Mouse (Mus musculus): Measurements from ENCODE around the gene Ctdnep1. TPM values are rescaled to one million over a fixed set of nuclear protein-coding genes. Genes with fewer than 3 reads are reported as not detected.
A peak's percentile ranks its signal among the peaks of the same experiment; 100 is the strongest.

The Ctdnep1 gene
- polyA plus RNA-seq, 1 experiment from 2014 or later: 20.3 TPM

- Histone ChIP-seq H3K27me3 (ENCODE audit: control insufficient read depth, insufficient read depth, low read length) (no peaks in the 10 kb centered on the region), H3K4me2 (peak overlapping the region; percentile 97), H3K27ac (ENCODE audit: low read depth, low read length) (peak overlapping the region; percentile 52; the same call in 1 of the 2 replicates), H3K36me3 (ENCODE audit: control insufficient read depth, insufficient read depth, low read length) (peaks cover 19% of the 10 kb centered on the region), H3K9ac (ENCODE audit: low read depth, low read length) (peak overlapping the region; percentile 4), H3K9me3 (replicated peaks; ENCODE audit: control insufficient read depth, low read length) (no peaks in the 10 kb centered on the region), H3K4me3 (ENCODE audit: low read depth, low read length) (peak overlapping the region; percentile 100), H3K4me1 (ENCODE audit: control insufficient read depth, insufficient read depth, low read length) (peaks cover 20% of the 10 kb centered on the region)
- ATAC-seq (replicated peaks; ENCODE audit: insufficient number of reproducible peaks, low FRiP score, low TSS enrichment): no peak
- WGBS (ENCODE audit: insufficient replicate concordance): 27% methylated on average over 5 of the region's 5 CpGs
These were observed 1.9 kb downstream of the Ctdnep1 start for GRCm38 (mm10) chr11:69982877-69983276.

GRCm38 (mm10) chr11:69983377-69983776 lies 2.4 kb downstream of the Ctdnep1 start:
- H3K27ac ChIP-seq (ENCODE audit: low read depth, low read length): peak overlapping the region; percentile 52; the same call in 1 of the 2 replicates
- H3K4me2 ChIP-seq: peak overlapping the region; percentile 97
- no peaks in the 10 kb centered on the region for H3K9me3 ChIP-seq (replicated peaks; ENCODE audit: control insufficient read depth, low read length)
- H3K9ac ChIP-seq (ENCODE audit: low read depth, low read length): peak overlapping the region; percentile 4
- no peak for ATAC-seq (replicated peaks; ENCODE audit: insufficient number of reproducible peaks, low FRiP score, low TSS enrichment)
- peaks cover 24% of the 10 kb centered on the region for H3K36me3 ChIP-seq (ENCODE audit: control insufficient read depth, insufficient read depth, low read length)
- peak overlapping the region; percentile 100; the same call in 1 of the 2 replicates for H3K4me3 ChIP-seq (ENCODE audit: low read depth, low read length)
- WGBS (ENCODE audit: insufficient replicate concordance): 78% methylated on average over 4 of the region's 4 CpGs
- peaks cover 20% of the 10 kb centered on the region for H3K4me1 ChIP-seq (ENCODE audit: control insufficient read depth, insufficient read depth, low read length)
- H3K27me3 ChIP-seq (ENCODE audit: control insufficient read depth, insufficient read depth, low read length): no peaks in the 10 kb centered on the region

GRCm38 (mm10) chr11:69984431-69984830 lies 3.5 kb downstream of the Ctdnep1 start:
- H3K36me3 ChIP-seq (ENCODE audit: control insufficient read depth, insufficient read depth, low read length): peaks cover 24% of the 10 kb centered on the region

GRCm38 (mm10) chr11:69989949-69990348 lies 9.0 kb downstream of the Ctdnep1 start:
- Histone ChIP-seq H3K27ac (ENCODE audit: low read depth, low read length) (peak overlapping the region; percentile 94), H3K36me3 (ENCODE audit: control insufficient read depth, insufficient read depth, low read length) (peaks cover 26% of the 10 kb centered on the region), H3K4me1 (ENCODE audit: control insufficient read depth, insufficient read depth, low read length) (peaks cover 8% of the 10 kb centered on the region; the same call in 1 of the 2 replicates), H3K9me3 (replicated peaks; ENCODE audit: control insufficient read depth, low read length) (no peaks in the 10 kb centered on the region), H3K9ac (ENCODE audit: low read depth, low read length) (no peak overlapping the region; the same call in 1 of the 2 replicates), H3K27me3 (ENCODE audit: control insufficient read depth, insufficient read depth, low read length) (no peaks in the 10 kb centered on the region), H3K4me3 (ENCODE audit: low read depth, low read length) (no peak overlapping the region), H3K4me2 (no peak overlapping the region)
- 83% methylated on average over 8 of the region's 8 CpGs for WGBS (ENCODE audit: insufficient replicate concordance)
- no peak for ATAC-seq (replicated peaks; ENCODE audit: insufficient number of reproducible peaks, low FRiP score, low TSS enrichment)

More at GRCm38 (mm10) chr11:69984431-69984830, 3.5 kb downstream of the Ctdnep1 start:
- H3K4me3 ChIP-seq (ENCODE audit: low read depth, low read length): no peak overlapping the region
- no peaks in the 10 kb centered on the region for H3K9me3 ChIP-seq (replicated peaks; ENCODE audit: control insufficient read depth, low read length)
- no peak for ATAC-seq (replicated peaks; ENCODE audit: insufficient number of reproducible peaks, low FRiP score, low TSS enrichment)
- H3K9ac ChIP-seq (ENCODE audit: low read depth, low read length): no peak overlapping the region
- no peak overlapping the region for H3K4me2 ChIP-seq
- H3K27ac ChIP-seq (ENCODE audit: low read depth, low read length): no peak overlapping the region
- H3K27me3 ChIP-seq (ENCODE audit: control insufficient read depth, insufficient read depth, low read length): no peaks in the 10 kb centered on the region
- H3K4me1 ChIP-seq (ENCODE audit: control insufficient read depth, insufficient read depth, low read length): peaks cover 18% of the 10 kb centered on the region
- 93% methylated on average over 8 of the region's 8 CpGs for WGBS (ENCODE audit: insufficient replicate concordance)

- ATAC-seq (replicated peaks; ENCODE audit: insufficient number of reproducible peaks, low FRiP score, low TSS enrichment): peak; percentile 71
- H3K4me2 ChIP-seq: peak within 1 kb of the TSS; percentile 84
- peak within 1 kb of the TSS; percentile 92 for H3K9ac ChIP-seq (ENCODE audit: low read depth, low read length)
- H3K27ac ChIP-seq (ENCODE audit: low read depth, low read length): peak within 1 kb of the TSS; percentile 94
- H3K36me3 ChIP-seq (ENCODE audit: control insufficient read depth, insufficient read depth, low read length): peaks cover 20% of the 10 kb centered on the region
- H3K9me3 ChIP-seq (replicated peaks; ENCODE audit: control insufficient read depth, low read length): no peaks in the 10 kb centered on the region
- peak within 1 kb of the TSS; percentile 87 for H3K4me3 ChIP-seq (ENCODE audit: low read depth, low read length)
- peaks cover 8% of the 10 kb centered on the region; the same call in 1 of the 2 replicates for H3K4me1 ChIP-seq (ENCODE audit: control insufficient read depth, insufficient read depth, low read length)
- under 1% methylated on average over 40 of the region's 40 CpGs for WGBS (ENCODE audit: insufficient replicate concordance)
- H3K27me3 ChIP-seq (ENCODE audit: control insufficient read depth, insufficient read depth, low read length): no peaks in the 10 kb centered on the region
These were observed 10.1 kb downstream of the Ctdnep1 start, which contains the start of gene Gabarap for GRCm38 (mm10) chr11:69990850-69991691. TSS of gene Gabarap (plus strand) at chr11:69991143.

GRCm38 (mm10) chr11:69991711-69992110 lies 10.8 kb downstream of the Ctdnep1 start:
- peaks cover 16% of the 10 kb centered on the region for H3K36me3 ChIP-seq (ENCODE audit: control insufficient read depth, insufficient read depth, low read length)

GRCm38 (mm10) chr11:69992396-69992795 lies 11.4 kb downstream of the Ctdnep1 start:
- Histone ChIP-seq H3K9ac (ENCODE audit: low read depth, low read length) (peak overlapping the region; percentile 92), H3K36me3 (ENCODE audit: control insufficient read depth, insufficient read depth, low read length) (peaks cover 16% of the 10 kb centered on the region), H3K4me1 (ENCODE audit: control insufficient read depth, insufficient read depth, low read length) (peaks cover 9% of the 10 kb centered on the region), H3K4me2 (peak overlapping the region; percentile 84), H3K9me3 (replicated peaks; ENCODE audit: control insufficient read depth, low read length) (no peaks in the 10 kb centered on the region), H3K4me3 (ENCODE audit: low read depth, low read length) (peak overlapping the region; percentile 87), H3K27ac (ENCODE audit: low read depth, low read length) (no peak overlapping the region), H3K27me3 (ENCODE audit: control insufficient read depth, insufficient read depth, low read length) (no peaks in the 10 kb centered on the region)
- no peak for ATAC-seq (replicated peaks; ENCODE audit: insufficient number of reproducible peaks, low FRiP score, low TSS enrichment)
- 87% methylated on average over 10 of the region's 10 CpGs for WGBS (ENCODE audit: insufficient replicate concordance)

More at GRCm38 (mm10) chr11:69991711-69992110, 10.8 kb downstream of the Ctdnep1 start:
- Histone ChIP-seq H3K4me3 (ENCODE audit: low read depth, low read length) (peak overlapping the region; percentile 87), H3K9me3 (replicated peaks; ENCODE audit: control insufficient read depth, low read length) (no peaks in the 10 kb centered on the region), H3K4me2 (peak overlapping the region; percentile 84), H3K27ac (ENCODE audit: low read depth, low read length) (peak overlapping the region; percentile 94), H3K4me1 (ENCODE audit: control insufficient read depth, insufficient read depth, low read length) (peaks cover 8% of the 10 kb centered on the region; the same call in 1 of the 2 replicates), H3K9ac (ENCODE audit: low read depth, low read length) (peak overlapping the region; percentile 92), H3K27me3 (ENCODE audit: control insufficient read depth, insufficient read depth, low read length) (no peaks in the 10 kb centered on the region)
- WGBS (ENCODE audit: insufficient replicate concordance): under 1% methylated on average over 15 of the region's 15 CpGs
- no peak for ATAC-seq (replicated peaks; ENCODE audit: insufficient number of reproducible peaks, low FRiP score, low TSS enrichment)

- Histone ChIP-seq H3K4me3 (ENCODE audit: low read depth, low read length) (peak overlapping the region; percentile 87), H3K27ac (ENCODE audit: low read depth, low read length) (no peak overlapping the region), H3K4me2 (peak overlapping the region; percentile 84), H3K36me3 (ENCODE audit: control insufficient read depth, insufficient read depth, low read length) (peaks cover 18% of the 10 kb centered on the region), H3K9ac (ENCODE audit: low read depth, low read length) (peak overlapping the region; percentile 92; the same call in 1 of the 2 replicates), H3K27me3 (ENCODE audit: control insufficient read depth, insufficient read depth, low read length) (no peaks in the 10 kb centered on the region), H3K9me3 (replicated peaks; ENCODE audit: control insufficient read depth, low read length) (no peaks in the 10 kb centered on the region), H3K4me1 (ENCODE audit: control insufficient read depth, insufficient read depth, low read length) (peaks cover 13% of the 10 kb centered on the region)
- no peak for ATAC-seq (replicated peaks; ENCODE audit: insufficient number of reproducible peaks, low FRiP score, low TSS enrichment)
- WGBS (ENCODE audit: insufficient replicate concordance): 86% methylated on average over 3 of the region's 3 CpGs
These were observed 12.0 kb downstream of the Ctdnep1 start for GRCm38 (mm10) chr11:69992932-69993331.
